ENCODE assay signal across 22 mouse cellular contexts in genomic region chr5:3834107-3834506, GRCm38 (mm10). TPM values are rescaled to one million over a fixed set of nuclear protein-coding genes. Genes with fewer than 3 reads are reported as not detected.
"Had no signal": no experiment of that assay in that cellular context is flagged by ENCODE, and none has a peak within 500 bp of the region (broad histone marks: within the 10 kb centered on the region; RNA-seq: fewer than 3 reads in every experiment).

No protein-coding gene starts in this region.

- ATAC-seq: lung, postnatal 0 days; midbrain, embryonic 16.5 days had no signal

- H3K27ac ChIP-seq: limb, embryonic 10.5 days; limb, embryonic 13.5 days; macrophage; midbrain, embryonic 12.5 days; neural tube, embryonic 13.5 days had no signal

- H3K27me3 ChIP-seq: limb, embryonic 13.5 days; midbrain, embryonic 12.5 days; neural tube, embryonic 13.5 days had no signal

- DNase-seq: kidney, adult 18-20 months; kidney, adult 9 months; kidney, postnatal 14 days; kidney, postnatal 4 days; lung, embryonic 14.5 days; retina, postnatal 1 day; thymus, adult 18-20 months; thymus, postnatal 36 days had no signal

- H3K4me2 ChIP-seq: limb, embryonic 13.5 days; lung, embryonic 14.5 days; midbrain, embryonic 12.5 days; neural tube, embryonic 13.5 days had no signal

- H3K4me1 ChIP-seq: limb, embryonic 10.5 days; limb, embryonic 13.5 days; midbrain, embryonic 12.5 days; neural tube, embryonic 13.5 days had no signal

- H3K4me3 ChIP-seq: limb, embryonic 10.5 days; limb, embryonic 13.5 days; midbrain, embryonic 12.5 days; myocyte; neural tube, embryonic 13.5 days had no signal

- H3K9ac ChIP-seq: limb, embryonic 13.5 days; lung, embryonic 14.5 days; midbrain, embryonic 12.5 days; neural tube, embryonic 13.5 days had no signal

- H3K9me3 ChIP-seq: limb, embryonic 10.5 days had no signal

RNA-seq across cellular contexts. Expression of gene Lrrd1, which starts 10.9 kb away (rescaled TPM):
- total RNA-seq: liver, adult 2 months; monocyte, adult 5-6 weeks had no signal
- polyA plus RNA-seq: kidney, embryonic 16.5 days; limb, embryonic 10.5 days; liver, embryonic 16.5 days; lung, postnatal 0 days; macrophage; midbrain, embryonic 12.5 days; stomach, embryonic 16.5 days; urinary bladder, adult 2 months had no signal
